Mouse (Mus musculus) lung, postnatal 36 days (tissue): ENCODE data around the gene Ppp1r37.
"Not testable (repeated sequence)": the region's sequence is repeated elsewhere in the genome, so short reads cannot be mapped to it uniquely, and the experiment has no call there.

Experiments used
- DNase-seq: peaks from one replicate; pipeline ENCODE4 v3.0.0; 2022; ENCODE audit warnings: mixed read lengths

Gene Ppp1r37

DNA sequence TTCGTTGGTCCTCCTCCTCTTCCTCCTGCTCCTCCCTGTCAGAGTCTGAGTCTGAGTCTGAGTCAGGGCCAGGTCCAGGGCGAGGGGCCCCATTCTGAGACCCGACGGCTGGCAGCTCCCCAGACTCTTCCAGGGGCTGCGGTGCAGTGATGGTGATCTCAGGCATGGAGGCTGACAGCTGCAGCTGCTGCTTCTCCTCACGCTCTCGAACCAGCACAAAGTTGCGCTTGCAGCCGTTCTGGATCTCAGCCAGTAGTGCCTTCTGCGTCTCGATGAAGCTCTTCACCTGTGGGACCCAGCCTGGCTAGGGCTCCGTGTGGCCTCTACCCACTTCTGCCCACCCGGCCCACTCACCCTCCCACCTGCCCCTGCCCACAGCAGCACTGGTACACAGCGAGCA lies 30.6 kb downstream of the Ppp1r37 start:
- no peak for DNase-seq

DNA sequence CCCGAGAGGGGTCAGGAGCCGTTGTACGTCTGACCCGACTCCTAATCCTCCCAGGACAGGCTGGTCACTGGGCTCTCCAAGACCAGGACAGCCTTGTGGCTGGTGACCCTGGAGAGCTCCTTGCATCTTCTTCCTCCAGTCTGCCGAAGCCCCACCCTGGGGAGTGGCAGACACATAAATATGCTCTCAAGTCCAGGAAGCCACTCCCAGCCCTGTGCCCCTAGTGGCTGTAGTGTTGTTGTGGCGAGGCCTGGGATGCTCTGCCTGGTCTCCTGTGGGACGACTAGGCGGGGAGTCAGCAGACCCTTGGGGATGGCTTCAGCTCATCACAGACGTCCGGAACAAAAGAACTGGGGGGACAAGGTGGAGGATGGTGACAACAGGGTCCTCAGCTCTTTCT lies 31.8 kb downstream of the Ppp1r37 start:
- DNase-seq, result no peak

DNA sequence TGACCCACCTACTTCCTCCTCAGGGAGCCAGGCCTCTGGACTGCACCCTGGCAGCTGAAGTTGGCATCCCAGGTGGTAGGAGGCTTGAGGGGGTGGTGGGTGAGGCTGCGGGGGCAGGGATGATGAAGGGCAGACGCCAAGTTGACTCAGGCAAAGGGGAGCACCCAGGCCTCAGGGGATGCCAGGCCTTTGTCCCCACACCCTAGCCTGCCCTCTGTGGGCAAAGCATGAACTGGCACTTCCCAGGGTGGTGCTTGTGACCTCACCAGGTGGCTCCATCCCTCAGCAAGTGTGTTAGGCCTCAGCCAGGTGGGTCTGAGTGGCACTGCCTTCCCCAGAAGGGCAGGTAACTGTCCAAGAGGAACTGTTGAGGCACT lies 37.8 kb downstream of the Ppp1r37 start:
- DNase-seq, result no peak

DNA sequence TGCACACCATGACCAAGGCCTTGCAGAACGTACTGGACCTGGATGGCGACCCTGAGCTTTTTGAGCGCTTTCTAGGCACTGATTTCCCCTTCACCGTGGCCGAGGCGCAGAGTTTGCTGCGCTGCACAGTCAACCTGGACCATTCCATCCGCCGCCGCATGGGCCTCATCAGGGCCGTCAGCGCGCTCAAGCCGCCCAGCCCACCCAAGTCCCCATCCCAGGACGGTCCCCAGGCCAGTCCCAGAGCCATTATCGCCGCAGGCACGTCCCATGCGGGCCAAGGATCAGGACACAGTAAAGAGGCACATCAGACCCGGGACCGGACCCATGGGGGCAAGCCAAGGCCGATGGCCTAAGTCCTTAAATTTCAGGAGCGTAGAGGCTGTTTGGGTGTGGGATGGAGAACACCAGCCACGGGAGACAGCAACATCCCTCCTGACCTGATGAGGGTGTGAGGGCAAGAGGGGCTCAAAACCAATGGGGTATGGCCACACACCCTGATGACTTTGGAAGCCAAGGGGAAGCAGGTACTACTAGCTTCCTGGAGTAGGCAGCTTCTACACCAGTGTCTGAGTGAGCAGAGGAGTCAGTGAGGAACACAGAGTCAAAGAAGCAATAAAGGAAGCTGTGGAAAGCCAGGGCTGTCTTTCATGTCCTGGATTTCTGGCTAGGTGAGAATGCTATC lies 38.3 kb downstream of the Ppp1r37 start:
- DNase-seq, result no peak

DNA sequence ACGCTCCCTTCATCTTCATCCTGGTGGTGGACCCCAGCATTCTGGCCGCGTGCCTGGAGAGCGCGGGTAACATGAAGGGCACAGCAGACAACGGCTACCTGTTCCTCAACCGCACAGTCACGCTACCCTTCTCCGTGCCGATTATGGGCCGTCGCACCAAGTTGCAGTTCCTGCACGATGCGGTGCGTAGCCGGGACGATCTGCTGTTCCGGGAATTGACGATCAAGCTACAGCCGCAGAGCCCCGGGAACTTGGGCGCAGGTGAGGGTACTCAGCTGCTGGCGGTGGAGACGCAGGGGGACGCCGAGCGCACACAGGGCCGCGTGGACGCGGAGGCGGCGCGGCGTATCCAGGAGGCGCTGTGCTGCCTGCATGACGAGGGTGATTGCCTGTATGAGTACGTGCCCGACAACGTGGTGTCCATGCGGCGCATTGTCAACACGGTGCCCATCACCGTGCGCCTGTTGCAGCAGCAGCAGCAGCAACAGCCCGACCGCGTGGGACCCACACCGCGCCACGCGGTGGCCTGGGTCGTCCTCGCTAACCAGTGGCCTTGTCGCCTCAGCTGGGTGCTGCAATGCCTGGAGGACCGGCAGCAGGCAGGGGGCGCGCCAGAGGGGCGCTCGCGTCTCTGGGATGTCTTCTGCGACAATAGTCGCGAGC lies 39.0 kb downstream of the Ppp1r37 start:
- peak; percentile 70 for DNase-seq

DNA sequence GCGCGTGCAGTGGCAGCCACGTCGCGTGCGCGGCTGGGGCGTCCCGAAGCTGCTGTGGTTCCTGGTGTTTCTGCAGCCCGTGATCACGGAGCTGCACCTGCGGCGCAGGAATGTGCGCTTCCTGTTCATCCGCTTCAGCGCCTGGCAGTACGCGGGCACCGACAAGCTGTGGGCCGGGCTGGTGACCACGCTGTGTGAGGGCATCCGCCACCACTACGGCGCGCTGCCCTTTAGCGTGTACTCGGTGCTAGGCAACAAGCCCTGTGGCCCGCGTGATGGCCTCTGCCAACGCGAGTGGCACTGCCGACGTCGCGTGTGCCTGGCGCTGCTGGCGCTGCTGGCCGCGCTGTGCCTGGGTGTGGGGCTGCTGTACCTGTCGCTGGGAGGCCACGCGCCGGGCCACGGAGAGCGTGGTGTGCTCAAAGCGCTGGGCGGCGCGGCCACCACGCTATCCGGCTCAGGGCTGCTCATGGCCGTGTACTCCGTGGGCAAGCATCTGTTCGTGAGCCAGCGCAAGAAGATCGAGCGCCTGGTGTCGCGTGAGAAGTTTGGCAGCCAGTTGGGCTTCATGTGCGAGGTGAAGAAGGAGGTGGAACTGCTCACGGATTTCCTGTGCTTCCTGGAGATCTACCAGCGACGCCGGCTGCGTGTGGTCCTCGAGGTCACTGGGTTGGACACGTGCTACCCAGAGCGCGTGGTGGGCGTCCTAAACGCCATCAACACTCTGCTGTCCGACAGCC lies 39.7 kb downstream of the Ppp1r37 start:
- no peak for DNase-seq

DNA sequence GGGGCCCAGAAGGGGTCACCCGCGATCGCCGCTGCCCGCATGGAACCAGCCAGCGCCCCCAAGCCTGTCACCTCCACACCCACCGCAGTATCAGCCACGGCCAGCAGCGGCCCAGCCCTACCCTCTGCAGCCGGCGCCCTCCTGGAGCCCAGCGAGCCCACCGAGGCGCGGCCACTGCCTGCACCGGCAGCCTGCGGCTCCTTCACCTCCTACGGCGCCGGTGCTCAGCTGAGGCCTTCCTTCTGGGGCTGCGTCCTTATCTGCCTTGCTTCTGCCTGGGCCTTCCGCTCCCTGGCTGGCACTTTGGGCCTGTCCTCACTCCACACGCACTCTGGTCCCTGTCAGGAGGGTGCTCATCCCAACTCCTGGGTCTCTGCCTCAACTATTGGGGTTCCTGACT lies 42.8 kb downstream of the Ppp1r37 start:
- DNase-seq, result no peak

DNA sequence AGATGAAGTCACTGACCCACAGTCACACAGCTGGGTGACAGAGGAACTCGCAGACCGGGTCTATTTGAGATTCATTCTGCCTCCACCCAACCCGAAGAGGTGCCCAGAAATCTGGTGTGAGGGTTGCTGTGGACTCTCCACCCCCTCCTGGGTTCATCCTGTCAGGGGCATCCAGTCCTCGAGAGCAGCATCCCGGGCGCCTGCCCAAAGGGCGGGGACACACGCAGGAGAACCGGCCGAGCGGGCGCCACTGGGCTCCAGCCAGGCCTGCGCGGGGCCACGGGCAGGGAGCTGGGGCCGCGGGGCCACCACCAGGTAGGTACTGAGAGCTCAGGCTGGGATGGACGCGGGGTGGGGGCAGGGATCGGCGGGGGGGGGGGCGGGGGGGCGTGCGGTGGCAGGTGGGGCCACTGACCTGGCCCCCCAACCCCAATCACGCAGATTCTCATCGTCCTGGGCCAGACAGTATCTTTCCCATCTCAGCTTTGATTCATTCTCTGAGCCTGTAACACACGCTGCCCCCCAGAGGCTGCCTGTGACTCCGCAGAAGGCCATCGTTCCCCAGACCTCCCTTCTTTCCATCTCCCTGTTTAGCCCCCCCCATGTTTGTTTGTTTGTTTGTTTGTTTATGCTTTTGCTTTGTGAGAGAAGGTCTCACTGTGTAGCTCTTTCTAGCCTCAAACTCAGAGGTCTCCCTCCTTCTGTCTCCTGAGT lies 45.1 kb downstream of the Ppp1r37 start, which contains the start of gene Nkpd1:
Gene Nkpd1, plus strand, starts transcription at position 187 of the 714 bp plus-strand sequence.
- peak; percentile 39 for DNase-seq

DNA sequence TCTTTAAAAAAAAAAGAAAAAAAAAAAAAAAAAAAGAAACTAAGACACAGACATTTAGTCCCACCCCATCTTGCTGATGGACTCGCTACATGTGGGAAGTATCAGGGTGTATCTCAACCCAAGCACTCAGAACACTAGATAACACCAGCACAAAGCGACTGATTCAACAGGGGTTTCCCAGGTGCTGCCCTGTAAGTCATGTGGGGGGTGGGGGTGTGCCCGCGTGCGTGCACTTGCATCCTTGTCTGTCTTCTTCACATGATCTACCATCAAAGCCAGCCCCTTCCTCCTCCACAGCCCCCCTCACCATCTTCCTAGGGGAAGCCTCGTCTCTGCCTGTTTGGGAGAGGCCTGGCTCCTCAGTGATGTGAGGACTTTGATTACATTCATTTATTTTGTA lies 50.5 kb downstream of the Ppp1r37 start:
- DNase-seq, result no peak

DNA sequence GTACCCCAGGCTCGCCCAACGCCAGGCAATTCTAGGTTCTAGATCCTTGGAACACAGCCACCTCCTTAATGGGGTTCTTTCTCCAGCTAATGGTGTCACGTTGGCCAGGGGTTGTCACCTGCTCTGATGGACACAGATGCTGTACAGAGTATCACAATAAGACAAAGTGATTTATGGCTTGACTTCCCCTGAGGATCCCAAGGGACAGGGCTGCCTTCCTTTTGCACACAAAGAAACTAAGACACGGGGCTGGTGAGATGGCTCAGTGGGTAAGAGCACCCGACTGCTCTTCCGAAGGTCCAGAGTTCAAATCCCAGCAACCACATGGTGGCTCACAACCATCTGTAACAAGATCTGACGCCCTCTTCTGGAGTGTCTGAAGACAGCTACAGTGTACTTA lies 50.9 kb downstream of the Ppp1r37 start:
- not testable (repeated sequence) for DNase-seq

DNA sequence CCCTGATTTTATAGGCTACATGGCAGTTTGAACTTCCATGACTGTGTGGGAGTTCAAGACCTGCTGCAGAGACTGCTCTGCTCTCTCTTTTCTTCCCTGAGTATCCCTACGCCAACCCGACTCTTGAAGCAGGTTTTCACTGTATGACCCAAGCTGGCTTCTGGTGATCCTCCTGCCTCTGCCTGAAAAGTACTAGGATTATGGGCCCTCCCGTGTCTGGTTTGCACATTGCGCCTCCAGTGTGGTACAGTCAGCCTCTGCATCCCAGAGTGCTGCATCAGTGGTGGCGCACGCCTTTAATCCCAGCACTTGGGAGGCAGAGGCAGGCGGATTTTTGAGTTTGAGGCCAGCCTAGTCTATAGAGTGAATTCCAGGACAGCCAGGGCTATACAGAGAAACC lies 53.1 kb downstream of the Ppp1r37 start:
- DNase-seq, result no peak

DNA sequence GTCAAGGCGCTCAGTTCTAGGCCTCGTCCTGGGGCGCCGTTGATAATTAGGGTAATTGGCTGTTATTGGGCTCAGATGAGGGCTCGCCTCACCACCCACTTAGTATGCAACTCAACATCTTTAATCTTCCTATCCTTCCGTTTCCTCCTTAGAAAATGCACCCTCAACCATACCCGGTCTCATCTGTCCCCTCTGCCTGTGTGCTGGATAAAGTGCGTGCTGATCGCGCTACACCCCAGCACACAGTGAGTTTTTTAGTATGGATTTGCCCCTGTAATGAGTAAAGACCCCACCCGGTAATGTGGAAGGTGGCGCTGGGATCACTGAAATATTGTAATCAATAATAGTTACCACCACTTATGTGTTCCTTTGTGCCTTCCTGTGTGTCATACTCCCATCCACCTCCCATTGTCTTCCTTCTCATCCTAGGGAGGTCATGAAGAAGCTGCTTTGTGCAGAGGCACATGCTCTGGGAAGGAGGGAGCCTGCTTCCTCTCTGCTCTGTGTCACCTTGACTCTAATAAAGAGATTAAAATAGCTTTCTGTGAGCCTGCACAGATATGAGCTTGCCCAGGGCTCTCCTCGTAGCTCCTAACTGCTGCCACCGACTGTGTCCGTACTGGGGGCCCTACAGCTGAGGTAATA lies 53.8 kb downstream of the Ppp1r37 start:
- no peak for DNase-seq

DNA sequence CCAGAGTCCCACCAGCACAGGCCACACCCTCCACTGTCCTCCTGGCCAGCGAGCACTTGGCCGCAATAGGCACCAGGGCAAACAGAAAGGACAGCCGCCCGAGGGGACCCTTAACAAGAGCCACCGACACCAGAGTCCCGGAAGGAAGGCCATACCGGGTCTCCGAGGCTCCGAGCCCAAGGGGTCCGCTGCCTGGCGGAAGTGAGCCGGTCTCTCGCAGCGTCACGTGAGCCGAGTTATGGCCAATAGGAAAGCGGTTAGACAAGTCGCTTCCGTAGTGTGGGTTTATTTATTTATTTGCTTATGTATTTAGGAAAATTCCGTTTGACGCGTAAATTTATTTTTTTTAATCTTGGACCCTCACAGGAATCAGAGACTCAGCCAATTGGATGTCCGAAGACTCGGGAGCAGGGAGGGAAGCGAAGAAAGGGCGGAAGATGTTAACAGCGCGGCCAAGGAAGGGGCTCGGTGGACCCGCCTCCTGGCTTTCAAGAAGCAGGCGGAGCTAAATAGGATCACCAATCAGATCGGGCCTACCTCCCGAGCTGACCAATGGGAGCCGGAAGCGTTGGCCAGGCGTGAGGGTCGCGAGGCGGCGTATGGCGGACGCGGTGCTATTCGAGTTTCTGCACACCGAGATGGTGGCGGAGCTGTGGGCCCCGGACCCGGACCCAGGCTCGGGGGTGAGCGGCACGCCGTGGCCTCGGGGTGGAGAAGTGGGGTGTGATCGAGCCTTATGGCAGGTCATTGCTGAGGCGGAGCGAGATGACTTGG lies 54.5 kb downstream of the Ppp1r37 start, which contains the start of the genes Bloc1s3 and Trappc6a:
Gene Bloc1s3, minus strand, starts transcription at position 218 of the 774 bp plus-strand sequence.
Gene Trappc6a, plus strand, starts transcription at position 246 of the 774 bp plus-strand sequence.
- peak; percentile 96 for DNase-seq

DNA sequence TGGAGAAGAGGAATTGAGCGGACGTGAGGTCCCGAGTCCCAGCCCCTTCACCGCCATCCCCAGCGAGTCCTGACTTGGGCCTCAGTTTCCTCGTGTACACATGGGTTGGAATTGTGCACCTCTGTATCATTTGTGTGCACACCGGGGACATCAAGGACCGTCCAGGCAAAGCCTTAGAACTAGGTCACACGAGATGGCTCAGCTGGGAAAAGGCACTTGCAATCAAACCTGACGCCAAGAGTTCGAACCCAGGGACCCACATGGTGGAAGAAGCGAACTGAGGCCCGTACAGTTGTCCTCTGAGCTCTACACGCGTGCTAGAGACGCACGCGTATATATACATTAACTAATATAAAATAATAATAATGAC lies 55.3 kb downstream of the Ppp1r37 start:
- DNase-seq, result no peak

DNA sequence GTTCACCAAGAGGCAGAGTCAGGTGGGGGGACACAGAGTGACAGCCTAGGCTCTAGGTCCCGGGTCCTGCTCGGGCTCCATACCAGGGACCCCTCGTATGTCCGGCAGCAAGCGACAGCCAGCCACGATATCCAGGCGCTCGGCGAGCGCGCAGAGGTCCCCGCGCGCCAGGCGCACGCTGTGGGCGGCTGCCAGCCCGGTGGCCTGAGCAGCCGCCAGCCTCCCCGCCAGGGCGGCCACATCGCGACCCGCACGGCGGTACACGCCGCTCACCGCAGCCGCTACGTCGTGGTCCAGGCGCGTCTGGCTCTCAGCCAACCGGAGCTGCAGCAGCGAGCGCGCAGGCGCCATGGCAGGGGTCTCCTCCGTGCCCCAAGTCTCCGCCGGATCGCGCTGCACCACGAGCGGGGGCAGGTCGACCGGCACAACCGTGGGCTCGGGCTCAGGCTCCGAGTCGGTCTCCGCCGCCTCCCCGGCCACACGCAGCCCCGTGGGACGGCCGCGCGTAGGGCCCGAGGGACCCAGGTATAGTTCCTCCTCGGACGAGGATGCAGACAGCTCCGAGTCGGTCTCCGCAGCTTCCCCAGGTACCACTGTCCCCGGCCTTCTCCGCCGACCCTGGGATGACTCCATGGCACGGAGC lies 55.8 kb downstream of the Ppp1r37 start:
- no peak for DNase-seq

DNA sequence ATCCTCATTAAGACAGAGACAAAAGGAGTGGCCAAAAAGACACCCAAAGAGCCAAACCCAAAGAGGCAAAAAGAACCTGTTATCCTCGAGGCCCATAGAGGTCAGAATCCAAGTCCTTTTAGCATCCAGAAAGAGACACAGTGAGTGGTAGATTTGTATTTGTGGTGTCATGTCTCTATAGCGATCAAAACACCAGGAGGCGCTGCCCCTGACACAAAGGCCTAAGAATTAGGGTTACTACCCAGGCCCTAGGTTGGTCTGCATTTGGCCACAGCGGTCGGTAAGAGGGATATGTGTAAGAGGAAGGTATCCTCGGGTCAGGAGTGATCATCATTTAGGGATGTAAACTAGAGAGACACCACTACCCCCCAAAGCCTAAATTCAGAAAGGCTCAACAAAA lies 56.5 kb downstream of the Ppp1r37 start:
- no peak for DNase-seq

DNA sequence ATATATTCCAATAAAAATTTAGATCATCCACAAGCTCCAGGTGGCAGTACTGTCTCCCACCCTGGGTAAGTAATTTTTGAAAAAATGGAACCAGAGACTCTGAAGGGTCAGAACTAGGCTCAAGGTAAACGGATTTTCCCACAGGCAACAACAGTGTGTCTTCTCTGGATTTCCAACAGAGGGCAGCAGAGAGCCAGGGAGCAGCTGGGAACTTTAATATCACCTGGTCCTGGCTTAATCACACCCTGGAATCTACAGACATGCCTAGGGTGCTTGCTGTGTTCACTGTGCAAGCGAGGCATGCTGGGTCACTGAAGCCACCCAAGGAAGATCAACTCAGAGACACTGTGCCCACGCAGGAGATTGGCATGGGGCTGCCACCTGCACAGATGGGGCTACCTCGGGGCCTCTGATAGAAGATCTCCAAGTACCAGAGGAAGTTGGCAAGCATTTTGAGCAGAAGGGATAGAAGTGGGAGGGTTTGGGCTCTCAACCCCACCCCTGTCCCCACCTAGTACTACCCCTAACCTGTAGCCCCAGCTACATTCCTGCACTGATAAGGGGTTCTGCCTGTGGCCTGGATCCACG lies 59.3 kb downstream of the Ppp1r37 start:
- DNase-seq, result peak; percentile 47

DNA sequence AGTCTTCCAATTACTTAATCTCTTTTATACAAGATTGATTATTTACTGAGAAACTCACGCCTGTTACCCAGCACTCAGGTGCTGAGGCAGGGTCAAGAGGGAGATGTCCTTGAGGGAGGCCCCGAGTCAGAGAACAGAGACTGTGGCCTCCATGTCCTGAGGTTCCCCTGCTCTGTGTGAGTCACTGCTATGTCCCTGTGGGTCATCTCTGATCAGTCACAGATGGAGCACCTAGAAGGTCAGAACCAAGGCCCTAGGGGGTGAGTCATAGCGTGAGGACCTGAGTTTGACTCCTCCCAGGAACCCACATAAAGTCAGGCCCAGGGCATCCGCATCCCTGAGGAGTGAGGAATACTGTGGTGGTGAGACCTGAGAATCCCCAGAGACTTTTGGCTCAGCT lies 61.2 kb downstream of the Ppp1r37 start:
- DNase-seq, result no peak

DNA sequence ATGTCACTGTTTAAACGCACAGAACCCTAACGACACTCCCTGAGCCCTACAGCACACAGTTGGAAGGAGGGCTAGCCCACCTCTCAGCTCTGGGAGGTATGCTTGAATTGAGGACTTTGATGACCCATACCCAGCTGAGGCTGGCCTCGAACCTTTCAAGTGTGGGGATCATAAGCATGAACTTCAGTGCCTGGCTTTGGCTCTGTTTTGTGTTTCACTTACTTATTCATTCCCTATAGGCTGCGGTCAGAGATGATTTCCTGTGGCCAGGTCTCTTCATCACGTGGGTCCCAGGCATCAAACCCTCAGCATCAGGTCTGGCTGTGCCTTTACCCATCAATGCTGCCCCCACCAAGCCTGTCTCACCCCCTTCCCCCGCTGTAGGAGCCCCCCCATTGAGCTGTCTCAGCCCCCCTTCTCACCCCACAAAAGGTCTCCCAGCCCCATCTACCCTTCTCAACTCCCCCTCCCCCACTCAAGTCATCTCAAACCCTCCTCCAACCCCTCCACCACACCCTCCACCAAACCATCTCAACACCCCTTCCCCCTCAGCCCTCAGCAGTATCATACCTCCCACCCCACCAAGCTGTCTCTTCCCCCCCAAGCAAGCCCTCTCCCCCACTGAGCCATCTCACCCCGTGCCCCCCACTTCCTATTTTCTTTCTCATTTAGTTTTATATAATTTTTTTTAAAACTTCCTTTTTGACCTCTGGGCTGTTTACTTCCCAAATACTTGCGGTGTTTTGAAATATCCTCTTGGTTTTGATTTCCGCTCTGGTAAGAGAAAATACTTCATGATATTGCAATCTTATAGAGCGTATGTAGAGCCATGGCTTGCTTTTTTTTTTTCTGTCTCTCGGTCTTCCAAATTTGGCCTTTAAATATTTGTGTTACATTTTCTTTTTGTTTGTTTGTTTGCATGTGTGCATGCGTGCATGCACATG lies 62.2 kb downstream of the Ppp1r37 start:
- no peak for DNase-seq

DNA sequence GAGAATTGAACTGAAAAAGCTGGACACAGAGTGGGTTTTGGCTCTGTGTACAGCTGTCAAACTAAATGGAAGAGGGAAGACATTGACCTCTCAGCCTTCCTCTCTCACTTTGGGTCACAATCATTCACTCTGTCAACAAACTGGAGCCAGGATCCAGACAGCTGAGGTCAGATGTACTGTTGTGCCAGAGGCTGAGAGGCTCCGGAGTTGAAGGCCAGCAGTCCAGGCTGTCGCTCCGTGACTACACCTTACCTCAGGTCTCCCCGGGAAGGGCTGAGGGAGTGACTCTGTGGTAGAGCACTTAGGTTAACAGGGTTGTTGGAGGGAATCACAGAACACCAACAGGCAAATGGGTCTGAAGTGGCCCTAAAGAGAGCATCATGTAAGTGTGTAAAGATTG lies 64.5 kb downstream of the Ppp1r37 start:
- DNase-seq, result no peak
